Mouse (Mus musculus): Measurements from ENCODE around the gene Stard9.

- TF ChIP-seq CTCF (IDR thresholded peaks at IDR 0.05; ENCODE audit: extremely low read depth, insufficient read depth, low read length) (no peak), POLR2A (IDR thresholded peaks at IDR 0.05; ENCODE audit: extremely low read depth, insufficient read depth, low read length) (no peak)
Measured at GRCm38 (mm10) chr2:120654693-120655092, 25.8 kb downstream of the Stard9 start.

All from cortical plate, adult 2 months (tissue).